Mouse (Mus musculus): ENCODE measurements at regions not wholly inside any gene's neighbourhood (a gene's known extent, or its start where the extent isn't known, plus 50 kb on each side); places are given as distances from the start of the nearest gene placed in this dataset.

DNA sequence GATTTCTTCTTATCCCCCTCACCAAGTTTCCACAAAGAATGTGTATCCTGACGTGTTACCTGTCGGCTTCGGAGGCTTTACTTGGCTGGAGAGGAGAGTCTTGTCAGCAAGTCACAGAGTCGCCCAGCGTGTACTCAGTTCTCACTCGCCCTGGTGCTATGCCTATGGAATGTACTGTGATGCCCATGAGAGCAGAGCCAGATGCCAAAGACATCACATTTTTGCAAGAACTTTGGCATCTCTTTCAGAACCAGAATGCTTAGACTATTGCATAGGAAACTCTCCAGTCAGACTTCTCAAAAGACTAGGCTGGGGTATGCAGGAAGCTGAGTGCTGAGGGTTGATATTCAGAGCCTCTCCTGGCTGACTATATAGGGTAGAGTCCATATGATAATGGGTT, 99.3 kb upstream of the Tsc22d2 start:
- no peak for DNase-seq

- no peak for DNase-seq
Observed at GRCm38 (mm10) chr3:58317240-58317639, 97.3 kb upstream of the Tsc22d2 start.

GRCm38 (mm10) chr3:58318756-58319155, 95.8 kb upstream of the Tsc22d2 start:
- DNase-seq = no peak

DNA sequence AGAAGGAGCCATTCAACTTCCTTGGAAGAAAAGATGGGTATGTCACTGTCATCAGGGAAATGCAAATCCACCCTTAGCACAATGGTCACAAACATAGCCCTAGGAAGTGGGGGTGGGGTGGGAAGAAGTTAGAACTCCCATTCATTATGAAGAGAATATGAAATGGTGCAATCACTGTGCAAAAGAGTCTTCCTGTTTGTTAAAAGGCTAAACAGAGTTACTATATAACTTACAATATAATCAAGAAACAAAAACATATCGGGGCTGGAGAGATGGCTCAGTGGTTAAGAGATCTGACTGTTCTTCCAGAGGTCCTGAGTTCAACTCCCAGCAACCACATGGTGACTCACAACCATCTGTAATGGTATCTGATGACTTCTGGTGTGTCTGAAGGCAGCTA, 95.1 kb upstream of the Tsc22d2 start:
- DNase-seq = no peak

DNA sequence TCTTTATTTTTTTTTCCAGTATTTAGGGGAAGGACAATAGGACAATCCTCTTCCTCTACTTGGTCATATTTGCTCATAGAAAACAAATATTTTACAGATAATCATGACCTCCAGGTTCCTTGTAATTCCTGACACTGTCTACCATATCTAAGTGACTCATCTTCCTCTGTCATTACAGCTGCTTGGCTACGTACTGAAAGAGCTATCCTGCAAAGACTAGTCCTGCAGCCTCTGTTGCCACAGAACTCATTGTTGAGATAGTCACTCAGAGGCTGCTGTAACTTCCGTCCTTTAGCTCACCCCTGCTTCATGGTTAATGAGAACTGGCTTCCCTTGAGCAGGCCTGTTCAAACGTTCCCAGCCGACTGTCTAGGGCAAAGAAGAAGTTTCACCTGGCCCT, 93.7 kb upstream of the Tsc22d2 start:
- no peak for DNase-seq

GRCm38 (mm10) chr3:58322322-58322721, 92.2 kb upstream of the Tsc22d2 start:
- no peak for DNase-seq

- no peak for DNase-seq
Observed at GRCm38 (mm10) chr3:58327721-58328120, 86.8 kb upstream of the Tsc22d2 start.

DNA sequence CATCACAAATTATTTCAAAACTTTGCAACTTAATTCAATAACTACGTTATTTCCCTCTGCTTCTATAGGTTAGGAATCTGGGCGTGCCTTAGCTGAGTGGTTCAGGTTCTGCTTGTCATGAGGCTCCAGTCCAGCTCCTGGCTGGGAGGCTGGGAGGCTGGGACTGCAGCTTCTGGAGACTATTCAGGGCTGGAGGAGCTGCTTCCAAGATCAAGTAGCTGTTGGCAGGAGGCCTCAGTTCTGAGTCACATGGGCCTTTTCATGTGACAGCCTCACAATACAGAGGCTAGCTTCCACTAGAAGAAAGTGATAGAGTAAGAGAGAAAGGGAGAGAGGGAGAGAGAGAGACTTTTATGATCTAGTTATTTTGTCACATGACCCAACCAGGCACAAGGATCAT, 84.3 kb upstream of the Tsc22d2 start:
- peak; percentile 86 for DNase-seq

- no peak for DNase-seq
Observed at GRCm38 (mm10) chr3:58333997-58334396, 80.5 kb upstream of the Tsc22d2 start.

DNA sequence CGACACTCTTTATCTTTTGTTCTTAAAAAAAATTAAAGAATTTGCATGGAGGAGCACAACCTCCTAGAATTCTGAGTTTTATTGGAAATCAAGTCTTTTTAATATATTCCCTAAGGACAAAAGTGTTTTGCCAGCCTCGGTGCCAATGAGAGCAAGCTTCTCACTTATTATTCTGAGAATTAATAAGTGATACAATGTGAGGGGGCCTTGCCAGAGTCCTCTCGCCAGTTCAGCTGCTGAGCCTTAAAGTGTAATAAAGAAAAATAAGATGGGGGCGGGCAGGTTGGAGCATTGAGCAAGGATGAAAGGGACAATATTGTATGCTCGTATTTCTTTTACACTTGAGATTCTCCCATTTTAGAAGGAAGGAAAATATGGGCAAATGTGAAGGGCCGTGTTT, 79.2 kb upstream of the Tsc22d2 start:
- no peak for DNase-seq

GRCm38 (mm10) chr3:58336135-58336534, 78.4 kb upstream of the Tsc22d2 start:
- DNase-seq = no peak

DNA sequence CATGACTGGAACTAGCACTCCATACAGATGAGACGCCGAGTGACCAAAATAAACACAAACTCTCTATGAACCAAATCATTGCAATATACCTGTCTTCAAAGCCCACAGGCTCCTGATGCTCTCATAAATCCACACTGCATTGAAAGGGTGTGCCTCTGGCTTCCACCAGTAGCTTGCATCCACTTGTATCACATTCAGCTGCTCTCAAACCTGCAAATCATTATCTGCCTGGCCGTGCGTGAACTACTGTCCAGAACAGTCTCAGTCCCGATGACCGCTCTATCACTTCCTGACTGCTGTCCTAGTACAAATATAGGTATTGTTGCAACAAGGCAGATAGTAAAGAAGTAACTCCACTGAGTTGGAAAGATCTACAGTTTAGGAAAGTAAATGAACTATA, 77.9 kb upstream of the Tsc22d2 start:
- no peak for DNase-seq

- no peak for DNase-seq
Observed at GRCm38 (mm10) chr3:58338976-58339375, 75.5 kb upstream of the Tsc22d2 start.

- peak; percentile 6 to 13 for DNase-seq
Observed at GRCm38 (mm10) chr3:58342096-58342495, 72.4 kb upstream of the Tsc22d2 start.

DNA sequence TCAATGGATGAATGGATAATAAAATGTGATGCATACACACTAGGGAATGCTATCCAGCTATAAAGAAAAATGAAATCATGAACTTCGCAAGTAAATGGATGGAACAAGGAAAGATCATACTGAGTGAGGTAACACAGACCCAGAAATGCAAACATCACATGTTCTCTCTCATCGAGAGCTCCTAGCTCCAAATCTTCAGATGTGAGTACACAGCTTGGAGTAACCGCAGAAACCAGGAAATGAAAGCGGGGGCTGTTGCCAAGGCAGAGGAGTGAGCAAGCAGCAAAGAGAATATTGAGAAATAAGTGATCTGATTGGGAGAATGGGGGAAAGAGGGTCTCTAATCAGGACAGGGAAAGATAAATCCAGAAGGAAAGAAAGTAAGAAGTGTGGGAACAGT, 52.0 kb upstream of the Tsc22d2 start:
- DNase-seq = peak in 1 of 2 experiments; percentile 45

DNA sequence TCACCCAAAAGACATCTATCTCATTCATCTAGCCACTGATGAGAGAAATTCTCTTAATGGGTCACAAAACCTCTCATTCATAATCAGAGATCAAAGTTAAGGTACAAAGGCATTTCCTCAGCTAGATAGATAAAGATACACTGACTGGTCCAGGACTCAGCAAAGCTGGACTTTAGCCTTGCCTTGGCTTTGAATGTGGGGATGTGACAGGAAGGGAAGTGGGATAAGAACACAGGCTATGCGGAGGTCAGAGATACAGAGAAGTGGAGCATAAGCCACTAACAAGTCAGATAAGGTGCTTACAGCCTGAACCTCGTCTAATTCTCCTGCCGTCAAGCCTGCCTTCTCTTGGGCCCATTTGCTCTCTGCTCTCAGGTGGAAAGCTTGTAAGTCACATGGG, 50.0 kb upstream of the Tsc22d2 start:
- no peak for DNase-seq
